Mouse (Mus musculus) limb, embryonic 15.5 days (tissue): Measurements from ENCODE around the gene Zfp141. TPM values are rescaled to one million over a fixed set of nuclear protein-coding genes. Genes with fewer than 3 reads are reported as not detected.

ENCODE experiments used
- polyA plus RNA-seq: library from polyadenylated mRNA; unstranded; fragments of >200 nt; fragmentation: Nextera tagmentation; extraction: Ambion mirVana; gene quantifications from 2 replicates; pipeline ENCODE4 v1.2.1, GENCODE M21; 2015

Gene Zfp141
- polyA plus RNA-seq, 1 experiment from 2014 or later = 10.4 TPM

Other genes with a start within 250 kb of the Zfp141 start
- not detected in 2 replicates for gene Vmn2r61, start 245.7 kb downstream of the Zfp141 start, polyA plus RNA-seq
- not detected in 2 replicates for gene 4933421I07Rik, start 57.6 kb downstream of the Zfp141 start, polyA plus RNA-seq
- gene Gm21028, start 72.8 kb upstream of the Zfp141 start, polyA plus RNA-seq = not detected in 2 replicates
- gene Zfp977, start 86.8 kb upstream of the Zfp141 start, polyA plus RNA-seq = 1.5 TPM in 2 replicates
- 2.8 and 3.0 TPM in 2 replicates for gene Zfp976, start 136.8 kb upstream of the Zfp141 start, polyA plus RNA-seq
- 6.9 and 7.6 TPM in 2 replicates for gene Zfp975, start 187.0 kb upstream of the Zfp141 start, polyA plus RNA-seq
- not detected in 2 replicates for gene Gm17067, start 221.3 kb upstream of the Zfp141 start, polyA plus RNA-seq